Mouse (Mus musculus) forebrain, embryonic 15.5 days (tissue): ENCODE results near the gene Usp31. TPM values are rescaled to one million over a fixed set of nuclear protein-coding genes. Genes with fewer than 3 reads are reported as not detected.

Experiments
- ATAC-seq: fragments of 200-750 bp; cut with Nextera tagmentation; replicated peaks from 2 replicates; pipeline ENCODE4 v1.8.0; 2017; ENCODE audit warnings: mild to moderate bottlenecking, moderate TSS enrichment, moderate library complexity
- H3K27ac ChIP-seq: fragments of 300-500 bp; sonication (generic); replicated peaks from 2 replicates; pipeline ENCODE4 v1.5.1; 2015; ENCODE audit warnings: mild to moderate bottlenecking, inconsistent platforms
- H3K27me3 ChIP-seq: fragments of 300-500 bp; sonication (generic); 2 replicates; pipeline ENCODE4 v1.6.1; 2015; ENCODE audit warnings: inconsistent platforms
- H3K36me3 ChIP-seq: fragments of 300-500 bp; sonication (generic); 2 replicates; pipeline ENCODE4 v1.6.1; 2015; ENCODE audit warnings: mild to moderate bottlenecking, inconsistent platforms
- H3K4me1 ChIP-seq: fragments of 300-500 bp; sonication (generic); 2 replicates; pipeline ENCODE4 v1.6.1; 2015; ENCODE audit warnings: inconsistent platforms
- H3K4me2 ChIP-seq: fragments of 300-500 bp; sonication (generic); replicated peaks from 2 replicates; pipeline ENCODE4 v1.6.1; 2015; ENCODE audit warnings: mild to moderate bottlenecking, inconsistent platforms
- H3K4me3 ChIP-seq: fragments of 300-500 bp; sonication (generic); 2 replicates; pipeline ENCODE4 v1.5.1; 2015; ENCODE audit warnings: mild to moderate bottlenecking, inconsistent platforms
- H3K9ac ChIP-seq: fragments of 300-500 bp; sonication (generic); replicated peaks from 2 replicates; pipeline ENCODE4 v1.6.1; 2015; ENCODE audit warnings: mild to moderate bottlenecking, inconsistent platforms
- H3K9me3 ChIP-seq: fragments of 300-500 bp; sonication (generic); 2 replicates; pipeline ENCODE4 v1.6.1; 2016; ENCODE audit warnings: inconsistent platforms
- WGBS: fragments of 180-500 bp; shearing (Covaris S2); methylation state at CpG from one replicate; pipeline ENCODE4 v1.1.7; 2015; ENCODE audit warnings: mixed read lengths; 5-methylcytosine and 5-hydroxymethylcytosine counted together
- polyA plus RNA-seq: library from polyadenylated mRNA; unstranded; fragments of >200 nt; fragmentation: Nextera tagmentation; extraction: Ambion mirVana; gene quantifications from 2 replicates; pipeline ENCODE4 v1.2.1, GENCODE M21; 2015

Gene Usp31
- polyA plus RNA-seq, 1 experiment from 2014 or later = 3.5 TPM

- WGBS = 92% methylated on average over 2 of the region's 2 CpGs
- Histone ChIP-seq H3K9ac (no peak overlapping the region), H3K27ac (no peak overlapping the region), H3K9me3 (no peaks in the 10 kb centered on the region), H3K36me3 (peaks cover 46% of the 10 kb centered on the region), H3K4me2 (no peak overlapping the region), H3K27me3 (no peaks in the 10 kb centered on the region), H3K4me3 (no peak overlapping the region), H3K4me1 (0 out of 2 replicates have a peak, but pooled peaks cover 5% of the 10 kb centered on the region)
- no peak for ATAC-seq
Measured at GRCm38 (mm10) chr7:121652629-121653028, 54.4 kb downstream of the Usp31 start.

- Histone ChIP-seq H3K4me2 (no peak overlapping the region), H3K36me3 (peaks cover 49% of the 10 kb centered on the region), H3K9me3 (no peaks in the 10 kb centered on the region), H3K27ac (no peak overlapping the region), H3K9ac (no peak overlapping the region), H3K27me3 (no peaks in the 10 kb centered on the region), H3K4me3 (no peak overlapping the region), H3K4me1 (0 out of 2 replicates have a peak, but pooled peaks cover 5% of the 10 kb centered on the region)
- no peak for ATAC-seq
- WGBS = 52% methylated on average over 3 of the region's 3 CpGs
Measured at GRCm38 (mm10) chr7:121650724-121651123, 56.3 kb downstream of the Usp31 start.

DNA sequence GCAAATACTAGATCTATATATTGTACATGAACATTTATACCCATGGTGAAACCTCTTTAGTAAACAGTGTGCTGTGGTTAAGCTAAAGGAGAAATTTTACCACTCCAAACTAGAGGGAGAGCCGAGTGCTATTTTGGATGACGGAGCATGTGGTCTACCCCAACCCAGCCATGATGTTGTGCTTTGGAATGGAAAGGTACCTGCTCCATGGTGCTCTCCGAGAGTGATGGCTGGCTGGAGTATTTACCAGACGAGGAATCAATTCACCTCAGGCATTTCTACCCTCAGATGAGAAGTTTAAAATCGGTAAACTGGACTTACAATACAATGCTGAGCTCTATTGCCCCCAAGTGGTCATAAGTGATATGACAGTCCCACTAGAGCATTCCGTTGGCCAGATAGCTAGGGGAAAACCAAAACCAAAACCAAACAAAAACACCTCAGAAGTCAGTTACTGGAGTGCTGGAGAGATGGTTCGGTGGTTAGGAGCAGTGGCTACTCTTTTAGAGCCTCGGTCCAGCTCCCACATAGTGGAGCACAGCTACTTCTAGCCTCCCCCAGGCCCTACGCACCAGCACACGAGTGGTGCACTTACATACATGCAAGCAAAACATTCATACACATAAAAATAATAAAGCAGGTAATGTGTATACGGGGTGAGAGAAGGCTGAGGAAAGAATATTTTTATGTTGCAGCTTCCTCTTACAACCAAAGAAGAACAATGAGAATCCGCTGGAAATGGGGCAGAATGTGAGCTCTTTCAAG is 65.9 kb downstream of the Usp31 start:
- ATAC-seq = 0 out of 2 replicates have a peak, but pooled peaks have one; percentile 43
- H3K27me3 ChIP-seq = no peaks in the 10 kb centered on the region
- H3K4me1 ChIP-seq = no peaks in the 10 kb centered on the region
- no peak overlapping the region for H3K9ac ChIP-seq
- no peaks in the 10 kb centered on the region for H3K9me3 ChIP-seq
- no peak overlapping the region for H3K4me3 ChIP-seq
- 60% methylated on average over 12 of the region's 12 CpGs for WGBS
- H3K4me2 ChIP-seq = no peak overlapping the region
- H3K36me3 ChIP-seq = no peaks in the 10 kb centered on the region
- H3K27ac ChIP-seq = no peak overlapping the region

GRCm38 (mm10) chr7:121636732-121637131 is 70.3 kb downstream of the Usp31 start:
- Histone ChIP-seq H3K9ac (no peak overlapping the region), H3K4me1 (no peaks in the 10 kb centered on the region), H3K36me3 (no peaks in the 10 kb centered on the region), H3K9me3 (0 out of 2 replicates have a peak, but pooled peaks cover 5% of the 10 kb centered on the region), H3K4me2 (no peak overlapping the region), H3K27me3 (no peaks in the 10 kb centered on the region), H3K27ac (no peak overlapping the region), H3K4me3 (no peak overlapping the region)
- no peak; the same call in 1 of the 2 replicates for ATAC-seq
- 86% methylated on average over 5 of the region's 5 CpGs for WGBS

DNA sequence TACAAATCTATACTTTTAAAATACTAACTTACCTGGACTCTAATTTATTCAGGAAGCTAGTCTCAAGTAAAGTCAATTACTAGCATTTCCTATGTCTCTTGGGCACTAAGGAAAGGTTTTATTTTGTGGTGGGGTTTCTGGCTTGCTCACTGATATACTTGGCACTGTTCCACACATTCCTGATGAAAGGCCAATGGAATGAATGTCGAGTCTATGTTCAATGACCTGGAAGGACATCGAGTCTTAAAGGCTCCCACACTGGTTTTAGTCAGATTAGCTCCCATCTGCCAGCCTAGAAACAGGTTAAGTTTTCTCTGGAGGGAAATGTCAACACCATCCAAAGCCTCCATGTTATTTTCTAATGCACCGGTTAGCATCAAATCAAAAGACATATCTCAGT is 72.8 kb downstream of the Usp31 start:
- no peak for ATAC-seq
- Histone ChIP-seq H3K4me2 (no peak overlapping the region), H3K9ac (no peak overlapping the region), H3K9me3 (0 out of 2 replicates have a peak, but pooled peaks cover 5% of the 10 kb centered on the region), H3K36me3 (no peaks in the 10 kb centered on the region), H3K27ac (no peak overlapping the region), H3K27me3 (no peaks in the 10 kb centered on the region), H3K4me3 (no peak overlapping the region), H3K4me1 (no peaks in the 10 kb centered on the region)
- WGBS = 42% methylated on average over 3 of the region's 3 CpGs

GRCm38 (mm10) chr7:121622835-121623420 is 84.1 kb downstream of the Usp31 start:
- WGBS = 79% methylated on average over 9 of the region's 9 CpGs
- H3K27ac ChIP-seq = no peak overlapping the region
- no peaks in the 10 kb centered on the region for H3K27me3 ChIP-seq
- H3K9ac ChIP-seq = no peak overlapping the region
- no peak for ATAC-seq
- no peak overlapping the region for H3K4me3 ChIP-seq
- H3K4me1 ChIP-seq = no peaks in the 10 kb centered on the region
- H3K4me2 ChIP-seq = no peak overlapping the region
- no peaks in the 10 kb centered on the region for H3K9me3 ChIP-seq
- no peaks in the 10 kb centered on the region for H3K36me3 ChIP-seq

DNA sequence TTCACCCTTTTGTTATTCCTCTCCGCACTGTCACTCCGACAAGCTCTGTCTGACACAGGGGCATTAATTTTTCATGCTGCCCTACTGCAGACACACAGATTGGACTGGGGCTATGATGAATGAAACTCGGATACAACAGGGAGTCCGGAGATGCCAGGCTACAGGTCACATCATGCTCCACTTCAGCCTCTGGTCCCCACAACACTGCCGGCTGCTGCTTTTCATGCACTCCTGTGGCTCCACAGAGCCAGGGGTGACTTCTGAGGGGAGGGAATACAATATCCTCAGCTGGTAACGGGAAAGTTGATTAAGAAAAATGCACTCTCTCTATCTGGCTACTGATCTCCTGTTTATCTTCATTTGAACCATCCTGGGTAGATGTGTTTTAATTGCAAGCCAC is 84.6 kb downstream of the Usp31 start:
- 63% methylated on average over 6 of the region's 6 CpGs for WGBS
- no peak overlapping the region for H3K9ac ChIP-seq
- no peak overlapping the region for H3K27ac ChIP-seq
- ATAC-seq = no peak
- no peak overlapping the region for H3K4me2 ChIP-seq
- H3K27me3 ChIP-seq = no peaks in the 10 kb centered on the region
- H3K4me1 ChIP-seq = no peaks in the 10 kb centered on the region
- H3K9me3 ChIP-seq = no peaks in the 10 kb centered on the region
- no peaks in the 10 kb centered on the region for H3K36me3 ChIP-seq
- H3K4me3 ChIP-seq = no peak overlapping the region

GRCm38 (mm10) chr7:121601697-121602096 is 105.4 kb downstream of the Usp31 start:
- WGBS = 24% methylated on average over 4 of the region's 4 CpGs
- H3K27ac ChIP-seq = no peak overlapping the region
- no peak for ATAC-seq
- no peaks in the 10 kb centered on the region for H3K4me1 ChIP-seq
- no peaks in the 10 kb centered on the region for H3K9me3 ChIP-seq
- H3K27me3 ChIP-seq = no peaks in the 10 kb centered on the region
- H3K36me3 ChIP-seq = no peaks in the 10 kb centered on the region
- H3K4me3 ChIP-seq = no peak overlapping the region
- H3K4me2 ChIP-seq = no peak overlapping the region
- H3K9ac ChIP-seq = no peak overlapping the region

DNA sequence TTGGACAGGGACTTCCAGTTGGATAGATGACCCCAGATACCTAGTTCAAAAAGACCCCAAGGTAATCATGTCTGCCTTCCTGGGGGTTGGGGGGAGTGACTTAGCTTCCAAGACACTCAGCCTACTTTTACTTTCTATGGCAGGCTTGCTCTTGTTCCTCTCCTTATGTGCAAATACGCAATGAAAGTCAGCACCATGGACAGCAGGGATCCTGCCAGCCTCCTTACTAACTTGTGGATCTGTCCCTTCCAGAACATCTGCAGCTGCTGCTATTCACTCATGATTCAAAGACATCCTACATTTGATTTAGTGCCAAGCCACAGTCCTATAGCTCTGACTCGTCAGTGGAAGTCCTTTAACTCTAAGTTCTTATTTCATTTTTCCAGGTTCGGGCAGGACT is 110.7 kb downstream of the Usp31 start:
- H3K36me3 ChIP-seq = no peaks in the 10 kb centered on the region
- no peak overlapping the region for H3K27ac ChIP-seq
- WGBS = 77% methylated on average over 3 of the region's 3 CpGs
- H3K4me3 ChIP-seq = no peak overlapping the region
- no peaks in the 10 kb centered on the region for H3K9me3 ChIP-seq
- no peaks in the 10 kb centered on the region for H3K27me3 ChIP-seq
- H3K4me1 ChIP-seq = no peaks in the 10 kb centered on the region
- H3K4me2 ChIP-seq = no peak overlapping the region
- no peak for ATAC-seq
- no peak overlapping the region for H3K9ac ChIP-seq

DNA sequence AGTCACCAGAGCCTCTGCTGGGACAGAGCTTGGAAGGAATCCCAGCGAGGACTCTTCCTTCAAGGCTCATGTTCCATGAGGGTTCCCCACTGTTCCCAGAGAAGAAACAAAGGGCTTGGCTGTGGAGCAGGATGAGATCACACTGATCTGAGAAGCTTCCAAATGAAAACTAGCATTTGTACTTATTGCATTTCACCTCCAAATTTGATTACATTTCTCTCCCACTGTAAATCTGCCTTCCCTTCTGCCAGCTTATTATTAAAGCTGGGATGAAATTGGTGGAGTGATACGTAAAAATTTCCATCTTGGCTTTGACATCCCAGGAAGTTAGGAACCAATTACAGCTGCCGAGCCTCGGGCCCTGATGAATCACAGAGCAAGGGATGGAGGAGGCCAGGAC is 111.6 kb downstream of the Usp31 start:
- WGBS = 76% methylated on average over 4 of the region's 4 CpGs
- no peak for ATAC-seq
- Histone ChIP-seq H3K27me3 (no peaks in the 10 kb centered on the region), H3K27ac (no peak overlapping the region), H3K4me2 (no peak overlapping the region), H3K36me3 (no peaks in the 10 kb centered on the region), H3K4me3 (no peak overlapping the region), H3K9ac (no peak overlapping the region), H3K9me3 (no peaks in the 10 kb centered on the region), H3K4me1 (no peaks in the 10 kb centered on the region)

- H3K4me3 ChIP-seq = no peak overlapping the region
- no peak overlapping the region for H3K27ac ChIP-seq
- H3K9me3 ChIP-seq = no peaks in the 10 kb centered on the region
- H3K27me3 ChIP-seq = no peaks in the 10 kb centered on the region
- H3K9ac ChIP-seq = no peak overlapping the region
- H3K4me2 ChIP-seq = no peak overlapping the region
- H3K36me3 ChIP-seq = no peaks in the 10 kb centered on the region
- no peak for ATAC-seq
- H3K4me1 ChIP-seq = no peaks in the 10 kb centered on the region
- 92% methylated on average over 5 of the region's 5 CpGs for WGBS
Measured at GRCm38 (mm10) chr7:121595085-121595484, 112.0 kb downstream of the Usp31 start.

GRCm38 (mm10) chr7:121594623-121595022 is 112.4 kb downstream of the Usp31 start:
- no peak for ATAC-seq
- no peak overlapping the region for H3K4me3 ChIP-seq
- no peak overlapping the region for H3K27ac ChIP-seq
- 94% methylated on average over 1 of the region's 1 CpGs for WGBS
- H3K4me2 ChIP-seq = no peak overlapping the region
- no peak overlapping the region for H3K9ac ChIP-seq
- H3K9me3 ChIP-seq = no peaks in the 10 kb centered on the region
- peaks cover 2% of the 10 kb centered on the region; the same call in 1 of the 2 replicates for H3K4me1 ChIP-seq
- no peaks in the 10 kb centered on the region for H3K36me3 ChIP-seq
- no peaks in the 10 kb centered on the region for H3K27me3 ChIP-seq
